Mouse (Mus musculus): ENCODE data around the gene Ankrd22.
"Not testable (repeated sequence)": the region's sequence is repeated elsewhere in the genome, so short reads cannot be mapped to it uniquely, and the experiment has no call there.

Ankrd22 gene

DNA sequence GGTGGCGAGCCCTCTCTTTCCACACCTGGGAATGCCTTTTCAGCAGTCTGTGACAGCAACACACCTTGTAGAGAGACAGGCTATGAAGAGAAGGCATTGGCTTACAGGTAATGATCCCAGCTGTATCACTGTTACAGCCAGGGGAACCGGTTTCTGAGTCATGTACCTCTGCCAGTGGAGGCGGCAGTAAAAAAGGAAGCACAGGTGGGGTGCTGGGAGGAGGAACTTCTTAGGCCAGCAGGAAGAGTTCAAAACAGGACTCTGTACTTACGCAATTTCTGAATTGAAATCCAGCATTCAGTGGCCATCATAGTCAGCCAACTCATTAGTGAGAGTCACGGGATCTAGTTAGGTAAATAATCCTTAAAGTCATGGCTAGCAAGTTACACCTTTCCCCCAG is at the start of gene Ankrd22:
TSS of gene Ankrd22 (minus strand) at position 163 of the 400 bp plus-strand sequence.
- peak in 1 of 2 experiments; percentile 12 for DNase-seq

DNA sequence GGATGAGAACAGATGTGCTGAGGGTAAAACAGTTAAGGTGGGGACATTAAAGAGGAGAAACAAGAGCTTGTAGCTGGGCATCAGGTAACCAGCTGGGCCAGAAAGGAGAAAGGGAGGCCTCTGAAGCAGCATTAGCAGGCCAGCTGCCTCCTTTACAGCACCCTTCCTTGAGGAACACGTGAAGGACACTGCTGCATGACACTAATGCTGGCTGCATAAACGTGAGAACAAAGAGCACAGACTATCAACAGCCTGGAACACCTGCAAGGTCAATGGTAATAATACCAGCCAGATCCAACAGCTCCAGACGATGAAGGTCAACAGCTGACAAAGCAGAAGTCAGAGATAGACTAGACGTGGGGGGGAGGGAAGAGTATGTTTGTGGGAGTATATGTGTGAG is 48.3 kb upstream of the Ankrd22 start:
- no peak for DNase-seq

DNA sequence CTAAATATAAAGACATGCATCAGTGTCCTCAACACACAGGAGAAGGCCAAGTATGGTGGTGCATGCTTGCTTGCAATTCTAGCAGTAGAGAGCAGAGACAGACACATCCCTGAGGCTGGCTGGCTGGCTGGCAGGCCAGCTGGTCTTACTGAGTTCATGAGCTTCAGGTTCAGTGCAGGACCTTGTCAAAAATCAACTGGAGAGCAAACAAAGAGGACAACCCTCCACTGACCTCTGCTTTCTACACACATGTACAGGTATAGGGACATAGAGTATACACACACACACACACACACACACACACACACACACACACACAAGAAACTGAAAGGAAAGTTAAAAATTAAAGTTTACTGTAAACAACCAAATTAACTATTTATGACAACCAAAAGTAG is 47.4 kb upstream of the Ankrd22 start:
- DNase-seq, result no peak

DNA sequence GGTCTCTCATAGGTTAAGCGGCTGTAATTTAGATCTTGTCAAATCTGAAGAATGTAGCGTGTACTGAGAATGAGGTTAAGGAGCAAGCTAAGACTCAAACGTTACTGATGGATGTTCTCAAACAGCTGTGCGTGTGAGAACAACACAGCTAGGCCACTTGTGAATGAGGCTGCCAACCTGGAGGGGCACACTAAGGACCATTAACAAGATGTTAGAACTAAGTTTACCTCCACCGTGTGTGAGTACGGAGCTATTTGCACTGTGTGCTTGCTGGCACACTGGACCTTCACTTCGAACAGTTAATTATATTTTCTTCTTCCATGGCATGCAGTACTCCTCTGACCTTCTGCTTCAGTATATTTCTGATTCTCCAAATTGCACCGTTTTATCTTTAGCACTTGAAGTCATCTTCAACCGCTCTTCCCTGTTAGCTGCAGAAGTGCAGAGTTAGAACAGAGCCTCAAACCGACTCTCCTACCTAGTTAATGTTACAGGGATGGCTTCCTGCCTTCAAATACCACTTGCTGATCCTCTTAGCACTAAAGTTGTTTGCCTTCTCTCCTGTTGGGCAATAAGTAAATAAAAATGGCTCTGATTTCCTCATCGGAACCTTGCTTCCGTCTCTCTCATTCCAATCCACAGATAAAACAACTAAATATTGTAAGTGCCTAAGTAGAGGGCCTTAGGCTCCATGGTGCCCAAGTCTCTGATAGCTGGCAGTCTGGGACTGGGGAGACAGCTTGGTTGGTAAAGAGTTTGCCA is 46.8 kb upstream of the Ankrd22 start:
- no peak for DNase-seq

DNA sequence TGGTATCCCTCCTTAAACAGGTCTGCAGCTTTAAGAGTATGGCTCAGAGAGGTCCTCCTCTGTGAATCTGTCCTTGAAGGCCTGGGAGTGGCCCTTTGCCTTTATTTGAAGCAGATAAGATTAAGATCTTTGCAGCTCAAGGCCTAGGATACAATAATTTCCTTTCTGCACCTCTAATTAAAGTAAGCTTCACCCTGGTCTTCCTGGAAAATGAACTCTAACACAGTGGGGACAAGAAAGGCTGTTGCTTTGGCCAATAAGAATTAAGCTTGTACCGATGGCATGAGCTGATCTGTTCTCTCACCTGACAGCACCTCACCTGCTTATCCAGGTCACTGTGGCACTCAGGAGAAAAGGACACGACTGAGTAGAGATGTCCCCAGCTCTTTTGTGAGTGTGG is 45.0 kb upstream of the Ankrd22 start:
- DNase-seq, result no peak

DNA sequence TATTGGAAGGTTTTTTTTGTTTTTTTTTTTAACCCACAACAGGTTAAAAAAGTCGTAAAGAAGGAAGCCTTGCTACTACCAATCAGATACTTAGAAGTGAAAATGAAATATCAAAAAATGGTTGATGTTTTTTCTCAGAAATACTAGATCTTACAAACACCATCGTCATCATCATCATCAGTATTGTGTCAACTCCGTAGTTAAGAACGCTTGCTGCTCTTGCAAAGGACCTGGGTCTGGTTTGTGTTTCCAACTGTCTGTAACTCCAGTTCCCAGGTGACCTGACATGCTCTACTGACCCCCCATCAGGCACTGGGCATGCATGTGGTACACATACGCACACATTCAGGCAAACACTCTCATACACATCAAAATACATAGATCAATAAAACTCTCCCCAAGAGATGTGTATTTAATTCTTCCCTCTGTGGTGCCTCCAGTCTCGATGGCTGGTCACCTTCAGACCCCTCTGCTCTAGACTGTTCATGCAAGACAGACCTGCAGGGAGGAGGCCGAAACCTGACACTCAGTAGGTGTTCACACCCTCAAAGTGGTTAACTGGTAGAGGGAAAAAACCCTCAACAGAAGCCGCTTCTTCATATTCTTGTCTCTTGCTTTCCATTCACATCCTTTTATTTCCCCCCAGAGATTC is 44.2 kb upstream of the Ankrd22 start:
- DNase-seq, result no peak

DNA sequence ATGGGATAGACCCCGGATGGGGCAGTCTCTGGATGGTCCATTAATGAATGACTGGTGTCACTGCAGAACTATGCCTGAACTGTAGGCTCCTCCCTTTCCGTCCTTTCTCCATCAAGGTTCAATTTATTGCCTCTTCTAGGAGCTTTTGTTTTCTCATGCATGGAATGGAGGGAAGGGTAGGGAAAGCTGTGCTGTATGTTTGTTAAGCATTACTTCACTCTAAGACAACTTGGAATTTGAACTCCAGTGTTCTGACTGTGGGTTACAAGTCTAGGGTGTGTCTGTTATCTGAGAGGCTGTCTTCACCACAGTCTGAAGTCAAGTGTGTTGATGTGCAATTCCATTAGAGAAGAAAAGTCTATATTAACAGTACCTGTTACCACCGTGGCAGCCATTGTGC is 43.2 kb upstream of the Ankrd22 start:
- DNase-seq, result no peak

DNA sequence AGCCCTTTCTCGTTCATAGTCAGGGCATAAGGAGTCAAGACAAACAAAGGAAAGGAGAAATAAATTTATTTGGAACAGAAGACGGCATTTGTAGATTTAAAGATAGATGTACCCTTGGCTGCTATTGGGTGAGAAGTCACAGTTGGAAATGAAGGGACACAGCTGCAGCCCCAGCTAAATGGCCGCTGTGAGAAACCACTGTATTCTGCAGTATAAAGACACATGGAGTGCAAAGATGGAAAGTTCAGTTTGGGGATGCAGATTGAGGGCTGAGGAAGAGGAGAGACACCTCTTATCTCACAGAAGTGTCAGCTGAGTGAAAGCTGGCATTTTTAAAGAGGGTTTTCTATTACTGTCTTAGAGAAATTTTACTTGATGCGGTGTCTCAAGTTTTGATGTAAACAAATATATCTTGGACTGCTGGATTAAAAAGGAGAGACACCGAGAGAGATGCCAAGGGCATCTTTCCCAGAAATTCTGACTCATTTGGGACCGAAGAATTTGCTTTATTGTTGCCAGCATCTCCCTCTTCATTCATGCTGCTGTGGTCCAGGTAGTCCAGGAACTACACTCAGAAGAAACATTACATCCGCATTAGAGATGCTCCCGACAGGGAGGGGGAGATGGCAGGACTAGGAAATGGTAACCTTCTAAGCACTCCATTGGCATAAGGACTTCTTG is 41.0 kb upstream of the Ankrd22 start:
- peak; percentile 9 to 12 for DNase-seq

DNA sequence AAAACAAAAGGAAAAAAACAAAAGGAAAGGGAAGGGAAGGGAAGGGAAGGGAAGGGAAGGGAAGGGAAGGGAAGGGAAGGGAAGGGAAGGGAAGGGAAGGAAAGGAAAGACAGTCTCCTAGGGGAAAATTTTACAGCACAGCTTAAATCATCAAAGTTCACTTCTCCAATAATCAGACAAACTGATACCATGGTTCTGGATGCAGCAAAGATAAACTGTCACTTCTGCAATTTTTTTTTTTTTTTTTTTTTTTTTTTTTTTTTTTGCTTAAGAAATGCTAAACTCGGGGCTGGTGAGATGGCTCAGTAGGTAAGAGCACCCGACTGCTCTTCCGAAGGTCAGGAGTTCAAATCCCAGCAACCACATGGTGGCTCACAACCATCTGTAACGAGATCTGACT is 40.3 kb upstream of the Ankrd22 start:
- not testable (repeated sequence) for DNase-seq

DNA sequence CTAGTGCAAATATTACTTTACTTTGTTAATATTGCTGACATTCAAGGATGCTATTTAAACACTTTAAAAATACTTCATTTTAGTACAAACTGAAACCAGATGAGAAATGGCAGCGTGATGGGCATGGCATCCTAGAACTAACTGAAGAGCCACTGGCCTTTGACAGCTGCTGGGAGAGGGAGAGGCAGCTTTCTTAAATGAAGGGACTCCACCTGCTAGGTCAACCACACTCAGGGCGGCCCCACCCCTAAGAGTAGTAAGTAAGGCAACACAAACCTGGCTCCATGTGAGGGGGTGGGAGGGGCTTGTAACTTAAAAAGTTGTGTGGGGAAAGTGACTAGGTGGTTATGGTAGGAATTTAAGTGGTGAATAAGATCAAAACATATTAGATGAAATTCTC is 36.8 kb upstream of the Ankrd22 start:
- DNase-seq, result no peak

DNA sequence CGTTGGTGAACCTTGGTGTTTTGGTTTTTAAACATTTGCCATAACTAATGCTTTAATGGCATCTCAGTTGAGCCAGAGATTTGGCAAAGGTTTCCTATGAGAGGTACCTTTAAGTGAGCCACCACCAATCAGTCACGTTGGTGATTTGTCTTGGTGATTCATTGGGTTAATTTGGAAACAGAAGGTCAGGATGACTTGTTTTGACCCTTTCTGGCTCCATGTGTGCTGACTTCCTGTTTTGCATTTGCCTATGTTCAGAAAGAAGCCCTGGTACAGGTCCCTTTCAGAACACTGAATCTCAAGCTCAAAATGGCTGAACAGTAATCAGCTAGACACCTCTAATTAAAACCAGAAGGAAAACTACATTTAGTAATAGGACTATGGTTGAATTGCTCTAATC is 33.6 kb upstream of the Ankrd22 start:
- DNase-seq, result no peak

DNA sequence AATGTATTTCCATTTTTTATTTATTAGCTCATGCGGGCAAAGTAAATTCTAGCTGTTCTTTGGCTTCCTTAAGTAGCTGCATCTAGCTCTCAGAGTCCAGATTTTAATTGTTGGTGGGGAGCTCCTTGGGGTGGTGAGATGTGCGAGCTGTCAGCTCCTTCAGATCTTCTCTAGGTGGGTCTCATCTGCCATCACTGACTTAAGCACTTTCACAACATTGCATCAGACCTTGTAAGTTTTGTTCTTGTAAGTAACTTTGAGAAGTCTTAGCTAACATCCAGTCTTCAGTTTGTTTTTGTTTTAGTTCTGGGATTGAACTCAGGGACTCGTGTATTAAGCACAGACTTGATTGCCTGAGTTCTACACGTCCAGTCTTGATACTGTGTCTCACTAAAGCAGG is 33.0 kb upstream of the Ankrd22 start:
- no peak for DNase-seq

DNA sequence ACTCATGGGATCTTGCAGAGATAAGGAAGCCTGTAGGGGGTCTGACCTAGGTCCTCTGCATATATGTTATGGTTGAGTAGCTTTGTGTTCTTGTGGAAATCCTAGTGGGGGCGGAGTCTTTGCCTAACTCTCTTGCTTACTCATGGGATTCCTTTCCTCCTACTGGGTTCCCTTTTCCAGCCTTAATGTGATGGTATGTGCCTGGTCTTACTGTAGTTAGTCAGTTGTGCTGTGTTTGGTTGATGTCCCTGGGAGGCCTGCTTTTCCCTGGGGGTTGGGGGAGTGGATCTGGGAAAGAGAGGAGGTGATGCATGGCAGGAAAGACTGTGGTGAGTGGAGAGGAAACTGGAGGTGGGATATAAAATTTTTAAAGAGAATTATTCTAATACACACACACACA is 32.2 kb upstream of the Ankrd22 start:
- no peak for DNase-seq

DNA sequence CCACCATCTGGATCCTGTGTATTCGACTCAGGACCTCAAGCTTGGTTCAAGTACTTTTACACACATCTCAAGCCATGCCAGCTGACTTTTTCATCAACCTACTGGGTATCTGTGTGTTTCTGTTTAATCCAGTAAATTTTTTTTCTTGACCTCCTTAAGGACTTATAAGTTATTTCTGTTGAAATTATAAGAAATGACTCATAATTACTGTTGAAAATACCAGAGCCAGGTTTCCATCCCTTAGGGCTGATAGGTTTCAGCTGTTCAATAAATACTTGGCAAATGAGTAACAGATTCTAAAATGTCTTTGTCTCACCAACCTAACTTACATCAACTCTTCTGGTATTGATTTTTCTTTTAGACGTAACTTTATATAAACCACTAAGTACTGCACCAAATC is 29.2 kb upstream of the Ankrd22 start:
- no peak for DNase-seq

DNA sequence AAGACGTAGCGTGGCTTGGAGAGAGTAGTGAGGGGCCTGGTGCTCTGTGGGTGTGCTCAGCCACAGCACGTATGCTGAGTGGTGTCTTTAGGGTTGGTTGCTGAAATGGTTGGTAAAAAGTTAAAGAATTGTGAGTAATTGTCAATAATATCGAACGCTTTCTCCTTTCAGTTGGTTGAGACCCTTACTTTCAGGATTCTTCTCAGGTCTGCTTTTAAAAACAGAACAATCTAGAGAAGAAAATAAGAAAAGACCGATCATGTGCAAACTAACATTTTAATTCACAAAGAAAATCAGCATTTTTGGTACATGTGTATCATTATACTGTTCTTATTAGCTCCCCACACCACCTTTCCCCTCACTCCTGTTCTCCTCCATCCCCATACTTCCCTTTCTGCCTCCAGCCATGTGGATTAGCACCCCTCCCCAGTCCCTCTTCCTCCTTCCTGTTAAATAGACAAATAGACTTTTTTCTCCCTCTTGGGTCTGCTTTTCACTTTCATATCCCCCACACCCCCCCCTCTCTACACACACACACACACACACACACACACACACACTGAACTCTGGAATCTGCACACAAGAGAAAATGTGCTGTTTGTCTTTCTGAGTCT is 28.4 kb upstream of the Ankrd22 start:
- DNase-seq, result no peak

DNA sequence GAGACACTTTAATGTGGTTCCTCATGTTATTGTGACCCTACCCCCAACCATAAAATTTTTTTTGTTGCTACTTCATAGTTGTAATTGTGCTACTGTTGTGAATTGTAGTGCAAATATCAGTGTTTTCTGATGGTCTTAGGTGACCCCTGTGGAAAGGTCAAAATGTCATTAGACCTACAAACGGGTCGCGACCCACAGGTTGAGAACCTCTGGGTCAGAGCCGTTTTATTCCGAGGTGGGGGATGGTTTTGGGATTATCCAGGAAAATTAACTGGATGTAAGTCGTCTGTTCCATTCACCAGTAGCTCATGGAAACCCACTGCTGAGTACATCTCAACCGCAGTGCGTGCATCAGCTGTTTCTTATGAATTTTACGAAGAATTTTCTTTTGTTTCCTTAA is 27.8 kb upstream of the Ankrd22 start:
- DNase-seq, result no peak

DNA sequence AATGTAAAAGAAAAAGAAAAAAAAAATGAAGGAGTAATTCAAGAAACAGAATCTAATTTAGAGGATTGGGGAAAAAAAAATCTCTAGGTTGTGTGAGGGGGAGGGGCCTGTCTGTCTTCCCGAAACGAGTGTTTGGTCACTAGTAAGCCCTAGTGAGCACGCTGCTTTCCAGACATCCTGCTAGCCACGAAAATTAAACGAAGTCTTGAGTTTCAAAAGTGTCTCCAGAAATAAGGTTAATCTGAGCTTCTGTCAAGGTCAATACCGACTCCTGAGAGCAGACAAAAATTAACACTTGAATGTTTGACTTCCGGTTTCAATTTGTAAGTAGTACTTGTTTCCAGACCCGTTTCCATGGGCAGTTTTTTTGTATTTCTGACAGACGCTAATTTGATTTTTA is 27.3 kb upstream of the Ankrd22 start:
- DNase-seq, result peak; percentile 38 to 47

DNA sequence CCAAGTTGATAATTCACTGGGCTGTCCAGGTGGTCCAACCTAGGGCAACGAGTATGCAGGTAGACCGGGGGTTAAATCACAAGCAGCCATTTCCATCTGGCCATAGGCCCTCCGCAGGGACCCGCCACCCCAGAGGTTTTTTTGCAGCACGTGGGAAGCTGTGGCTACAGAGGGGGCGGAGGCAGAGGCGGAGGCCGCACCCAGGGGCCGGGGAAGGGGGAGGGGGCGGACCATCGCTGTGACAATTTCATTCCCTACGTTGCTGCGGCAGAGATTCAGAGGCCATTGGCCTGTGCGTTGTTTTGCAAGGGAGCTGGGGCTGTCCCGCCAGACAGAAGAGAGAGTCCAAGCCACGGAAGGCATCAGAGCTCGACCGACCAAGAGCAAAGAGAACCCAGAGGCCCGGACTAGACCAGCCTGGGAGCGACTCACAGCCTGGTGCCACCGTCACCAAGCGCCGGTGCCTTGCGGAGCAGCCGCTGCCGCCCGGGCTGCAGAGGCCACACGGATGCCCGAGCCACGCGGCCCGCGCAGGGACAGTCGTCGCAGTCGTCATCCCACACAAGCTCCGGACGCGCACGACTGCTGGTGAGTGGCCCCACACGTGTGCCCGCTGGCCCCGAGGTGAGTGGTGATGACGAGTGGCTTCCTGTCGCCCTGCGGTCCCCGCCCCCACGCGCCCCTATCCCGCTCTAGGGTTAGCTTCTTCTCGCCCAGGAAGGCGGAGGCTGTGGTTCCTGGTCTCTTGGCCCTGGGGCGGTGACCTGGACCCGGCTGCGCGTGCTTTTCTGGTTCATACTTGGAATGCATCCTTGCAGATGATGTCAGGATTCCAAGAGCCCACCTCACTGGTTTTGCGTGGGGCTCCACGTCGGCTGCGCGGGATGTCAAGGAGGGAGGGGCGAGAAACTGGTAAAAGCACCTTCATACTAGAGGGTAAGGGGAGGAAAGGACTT is 26.4 kb upstream of the Ankrd22 start, which contains the start of gene Stambpl1:
TSS of gene Stambpl1 (plus strand) at position 222 of the 956 bp plus-strand sequence.
- peak; percentile 81 to 86 for DNase-seq

DNA sequence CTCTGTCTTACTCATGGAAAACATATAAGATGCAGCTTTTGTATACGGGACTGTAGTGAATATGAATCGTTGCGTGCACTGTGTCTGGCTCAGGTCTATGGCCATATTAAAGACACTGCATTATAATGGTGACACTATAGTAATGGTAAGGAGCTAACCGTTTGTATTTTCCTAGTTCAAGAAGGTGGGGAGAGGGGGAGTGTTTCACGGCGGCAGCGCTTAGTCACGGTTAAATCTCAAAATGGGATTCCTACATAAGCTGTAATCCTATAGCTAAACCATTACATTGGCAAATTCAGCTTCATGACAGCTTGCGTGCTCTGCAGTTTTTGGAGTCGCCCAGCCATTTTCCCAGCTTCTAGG is 25.8 kb upstream of the Ankrd22 start:
- DNase-seq, result no peak

DNA sequence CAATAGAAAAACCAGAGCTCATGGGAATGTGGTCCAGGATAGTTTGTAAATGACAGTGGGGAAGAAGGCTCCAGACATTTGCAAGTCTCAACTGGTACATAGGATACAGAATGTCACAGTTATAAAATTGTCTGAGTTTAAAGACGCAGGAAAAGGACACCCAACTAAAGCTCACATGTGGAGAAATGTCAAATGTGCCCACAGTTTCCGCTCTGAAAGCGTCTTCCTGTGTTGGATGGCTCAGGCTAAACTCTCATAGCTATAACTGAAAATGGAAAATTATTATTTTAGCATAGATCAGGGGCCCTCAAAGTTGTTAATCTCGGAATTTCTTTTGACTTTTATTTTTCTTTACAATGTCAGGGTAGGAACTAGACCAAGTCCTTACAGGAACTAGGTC is 21.0 kb upstream of the Ankrd22 start:
- no peak for DNase-seq

DNA sequence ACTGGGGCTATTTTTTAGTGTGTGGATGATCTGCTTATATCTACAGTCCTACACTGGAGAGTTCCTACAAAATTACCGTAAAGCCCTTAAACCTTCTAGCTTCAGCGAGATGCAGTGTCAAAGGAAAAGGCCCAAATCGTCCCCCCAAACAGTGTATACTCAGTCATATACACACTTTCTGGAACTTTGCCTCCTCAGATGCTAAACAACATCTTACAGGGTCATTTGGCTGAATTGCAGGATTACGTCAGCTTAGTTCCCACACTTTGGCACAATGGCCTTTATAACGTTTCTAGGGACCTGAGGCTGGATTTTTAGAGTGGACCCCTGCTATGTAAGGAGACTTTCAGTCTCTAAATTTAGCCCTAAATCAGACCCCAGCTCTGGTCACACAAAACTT is 16.6 kb upstream of the Ankrd22 start:
- no peak for DNase-seq

DNA sequence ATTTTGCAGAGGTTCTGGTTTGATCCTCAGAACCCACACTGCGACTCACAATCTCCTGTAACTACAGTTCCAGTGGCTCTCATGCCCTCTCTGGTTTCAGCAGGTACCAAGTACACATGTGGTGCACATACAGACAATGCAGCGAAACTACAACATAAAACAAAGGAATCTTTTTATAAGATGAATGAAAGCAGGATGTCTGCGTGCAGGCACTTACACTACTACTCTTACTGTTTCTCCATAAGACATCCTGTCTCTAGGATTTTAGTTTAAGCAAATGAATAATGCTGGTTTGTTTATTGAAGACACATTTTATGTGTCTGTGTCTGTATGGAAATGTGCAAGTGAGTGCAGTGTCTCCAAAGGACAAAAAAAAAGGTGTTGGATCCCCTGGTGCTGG is 15.4 kb upstream of the Ankrd22 start:
- no peak for DNase-seq
